Mouse (Mus musculus) adrenal gland, adult 10 weeks (tissue): Measurements from ENCODE around the gene Rpl19. TPM values are rescaled to one million over a fixed set of nuclear protein-coding genes. Genes with fewer than 3 reads are reported as not detected.

ENCODE experiments used
- polyA plus RNA-seq: library from polyadenylated mRNA; stranded (reverse); fragments of 350-450 nt; fragmentation: Illumina TruSeq; extraction: RNeasy Lipid Tissue Mini Kit (QIAGEN cat#74804); gene quantifications from one replicate; pipeline ENCODE4 v1.2.3, GENCODE M21; 2014; ENCODE audit warnings: low read depth, low replicate concordance

Gene Rpl19
- polyA plus RNA-seq, result 96.6 TPM

DNA sequence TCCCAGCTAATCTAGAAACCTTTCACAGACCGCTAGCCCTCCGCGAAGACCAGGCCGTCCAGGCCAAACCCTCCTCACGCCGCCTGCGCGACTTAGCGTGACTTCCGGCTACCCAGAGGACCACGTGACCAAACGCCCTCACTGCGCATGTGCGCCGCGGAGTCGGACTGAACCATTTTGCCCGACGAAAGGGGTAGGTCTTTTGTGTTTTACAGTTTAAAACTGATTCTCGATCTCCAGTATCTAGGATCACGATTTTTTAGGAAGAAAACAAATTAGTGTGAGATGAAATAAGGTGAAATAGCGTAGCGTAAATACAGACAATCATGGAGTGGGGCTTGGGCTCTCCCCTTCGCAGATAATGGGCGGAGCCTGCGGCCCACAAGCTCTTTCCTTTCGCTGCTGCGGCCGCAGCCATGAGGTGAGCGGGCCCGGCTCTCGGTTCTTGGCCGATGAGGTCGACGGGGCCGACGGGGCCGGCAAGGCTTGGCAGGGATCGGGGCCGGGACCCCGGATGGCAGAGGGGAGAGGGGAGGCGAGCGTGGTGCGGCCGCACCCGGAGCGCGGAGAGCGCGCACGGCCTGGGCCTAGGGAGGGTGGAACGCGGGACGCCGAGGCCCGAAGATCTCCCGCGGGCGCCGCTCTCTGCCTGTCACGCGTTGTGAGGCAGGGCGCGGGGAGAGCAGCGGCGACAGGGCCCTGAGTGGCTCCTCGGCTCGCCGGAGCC is at the start of gene Rpl19:
Gene Rpl19, plus strand, starts transcription at position 141 of the 727 bp plus-strand sequence.

GRCm38 (mm10) chr11:97985727-97986677 is 40.5 kb upstream of the Rpl19 start, which contains the start of gene Plxdc1:
TSS of gene Plxdc1 (minus strand) at chr11:97986444.

DNA sequence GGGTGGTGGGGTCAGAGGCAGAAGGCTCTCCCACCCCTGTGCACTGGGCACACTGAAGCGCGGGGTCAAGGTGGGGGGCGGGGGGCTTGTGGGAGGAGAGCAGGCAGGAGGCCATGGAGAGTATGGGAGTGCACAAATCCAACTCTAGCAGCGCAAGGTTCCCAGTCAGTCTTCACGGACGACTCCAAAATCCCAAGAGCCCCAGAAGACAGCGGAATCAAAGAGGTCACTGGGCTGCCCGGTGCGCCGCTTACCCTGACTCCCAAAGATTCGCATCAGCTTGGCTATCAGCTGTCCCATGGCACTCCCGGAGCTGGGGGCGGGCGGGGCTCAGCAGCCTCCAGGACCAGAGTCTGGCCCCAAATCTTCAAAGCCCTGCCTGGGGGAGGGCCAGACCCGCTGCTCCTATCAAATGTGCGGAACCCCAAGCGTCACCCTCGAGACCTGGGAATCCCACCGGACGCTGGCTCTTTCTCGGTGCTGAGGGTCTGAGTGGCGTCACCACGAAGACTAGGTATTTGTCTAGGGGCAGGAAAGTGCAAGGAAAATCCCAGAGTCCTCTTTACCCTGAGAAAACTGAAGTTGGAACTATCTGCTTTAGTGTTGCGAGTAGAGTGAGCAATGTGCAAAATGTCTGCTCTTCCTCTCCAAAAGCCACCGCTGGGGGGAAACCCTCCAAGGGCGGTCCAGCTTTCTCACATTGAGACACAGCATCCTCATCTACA is 30.8 kb upstream of the Rpl19 start, which contains the start of gene Arl5c:
Gene Arl5c, minus strand, starts transcription at position 618 of the 725 bp plus-strand sequence.

GRCm38 (mm10) chr11:98022555-98023371 is 3.7 kb upstream of the Rpl19 start, which contains the start of gene Cacnb1:
TSS of gene Cacnb1 (minus strand) at chr11:98023034.

DNA sequence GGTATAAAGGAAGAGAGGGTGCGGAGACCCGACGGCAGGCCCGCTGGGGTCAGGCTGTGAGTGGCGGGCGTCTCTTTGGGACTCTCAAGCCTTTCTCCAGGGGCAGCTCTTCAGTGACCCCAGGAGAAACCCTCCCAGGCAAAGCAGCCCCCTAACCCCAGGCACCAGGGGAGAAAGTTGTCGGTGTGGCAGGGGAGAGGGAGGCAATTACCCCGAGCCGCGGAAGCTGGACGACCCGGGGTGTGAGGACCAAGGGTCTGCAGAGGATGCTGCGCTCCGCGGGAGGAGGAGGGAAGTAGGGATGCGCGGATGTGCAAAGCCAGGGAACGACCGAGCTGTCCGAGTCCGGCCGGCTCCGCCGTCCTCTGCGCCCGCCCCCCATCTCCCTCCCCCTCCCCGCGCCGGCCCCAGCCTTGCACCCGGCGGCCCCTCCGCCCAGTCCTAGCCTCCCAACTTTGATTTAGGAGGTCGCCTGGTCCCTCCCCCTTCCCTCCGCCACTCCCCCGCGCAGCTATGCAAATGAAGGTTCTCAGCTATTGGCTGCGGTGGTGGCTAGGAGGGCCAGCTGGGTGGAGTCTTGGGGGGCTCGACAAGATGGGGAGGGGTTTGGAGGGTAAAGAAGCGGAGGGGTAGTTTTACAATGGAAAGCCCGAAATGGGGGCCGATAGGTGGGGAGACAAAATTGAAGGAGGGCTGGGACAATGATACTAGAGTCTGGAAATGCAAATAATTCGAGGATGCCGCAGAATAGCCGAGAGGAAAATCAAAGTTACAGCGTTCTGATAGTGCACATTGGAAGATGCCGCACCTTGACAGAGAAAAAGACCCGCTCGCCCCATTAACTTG is 26.7 kb downstream of the Rpl19 start, which contains the start of gene Stac2:
Gene Stac2, minus strand, starts transcription at position 474 of the 846 bp plus-strand sequence.

Other genes with a start within 250 kb of the Rpl19 start
- gene Rpl23, start 244.3 kb upstream of the Rpl19 start, polyA plus RNA-seq, result 1,551 TPM
- gene Lasp1, start 227.7 kb upstream of the Rpl19 start, polyA plus RNA-seq, result 49.3 TPM
- gene B230217C12Rik, start 185.9 kb upstream of the Rpl19 start, polyA plus RNA-seq, result 9.6 TPM
- 4.6 TPM for gene Fbxo47, start 142.6 kb upstream of the Rpl19 start, polyA plus RNA-seq
- 0.35 TPM for gene Plxdc1, start 40.3 kb upstream of the Rpl19 start, polyA plus RNA-seq
- gene Arl5c, start 30.5 kb upstream of the Rpl19 start, polyA plus RNA-seq, result not detected
- 0.29 TPM for gene Cacnb1, start 3.7 kb upstream of the Rpl19 start, polyA plus RNA-seq
- not detected for gene Stac2, start 26.8 kb downstream of the Rpl19 start, polyA plus RNA-seq
- 30.2 TPM for gene Fbxl20, start 123.7 kb downstream of the Rpl19 start, polyA plus RNA-seq
- gene Med1, start 166.6 kb downstream of the Rpl19 start, polyA plus RNA-seq, result 59.5 TPM
- gene Cdk12, start 176.3 kb downstream of the Rpl19 start, polyA plus RNA-seq, result 40.4 TPM